Mouse (Mus musculus): ENCODE results near the gene Cdh23. TPM values are rescaled to one million over a fixed set of nuclear protein-coding genes. Genes with fewer than 3 reads are reported as not detected.

The Cdh23 gene
- polyA plus RNA-seq, 1 experiment from 2014 or later = 4.7 TPM

- H3K27ac ChIP-seq (ENCODE audit: low read length) = no peak overlapping the region
- no peak overlapping the region for H3K4me2 ChIP-seq (ENCODE audit: low read length)
- H3K4me3 ChIP-seq (ENCODE audit: low read depth, low read length) = no peak overlapping the region
- H3K9me3 ChIP-seq (replicated peaks; ENCODE audit: control insufficient read depth, low read length, poor library complexity, severe bottlenecking) = no peaks in the 10 kb centered on the region
- ATAC-seq = no peak
- H3K4me1 ChIP-seq (ENCODE audit: control insufficient read depth, insufficient read depth, low read length) = no peaks in the 10 kb centered on the region
- H3K27me3 ChIP-seq (ENCODE audit: control insufficient read depth, insufficient read depth, low read depth, low read length) = no peaks in the 10 kb centered on the region
- 77% methylated on average over 5 of the region's 5 CpGs for WGBS
- H3K36me3 ChIP-seq (ENCODE audit: control insufficient read depth, insufficient read depth, low read length) = no peaks in the 10 kb centered on the region
- H3K9ac ChIP-seq (ENCODE audit: low read depth, low read length) = no peak overlapping the region
Measured at GRCm38 (mm10) chr10:60615898-60616297, 80.4 kb downstream of the Cdh23 start.

GRCm38 (mm10) chr10:60612893-60613292 lies 83.4 kb downstream of the Cdh23 start:
- H3K4me1 ChIP-seq (ENCODE audit: control insufficient read depth, insufficient read depth, low read length) = no peaks in the 10 kb centered on the region
- H3K36me3 ChIP-seq (ENCODE audit: control insufficient read depth, insufficient read depth, low read length) = no peaks in the 10 kb centered on the region
- H3K4me3 ChIP-seq (ENCODE audit: low read depth, low read length) = no peak overlapping the region
- 20% methylated on average over 5 of the region's 5 CpGs for WGBS
- H3K9ac ChIP-seq (ENCODE audit: low read depth, low read length) = no peak overlapping the region
- no peak overlapping the region for H3K4me2 ChIP-seq (ENCODE audit: low read length)
- no peak overlapping the region for H3K27ac ChIP-seq (ENCODE audit: low read length)
- H3K27me3 ChIP-seq (ENCODE audit: control insufficient read depth, insufficient read depth, low read depth, low read length) = no peaks in the 10 kb centered on the region
- ATAC-seq = no peak
- no peaks in the 10 kb centered on the region for H3K9me3 ChIP-seq (replicated peaks; ENCODE audit: control insufficient read depth, low read length, poor library complexity, severe bottlenecking)

GRCm38 (mm10) chr10:60607166-60607565 lies 89.1 kb downstream of the Cdh23 start:
- no peak for ATAC-seq
- WGBS = 79% methylated on average over 5 of the region's 5 CpGs
- H3K4me2 ChIP-seq (ENCODE audit: low read length) = no peak overlapping the region

GRCm38 (mm10) chr10:60606661-60607060 lies 89.6 kb downstream of the Cdh23 start:
- Histone ChIP-seq H3K4me1 (ENCODE audit: control insufficient read depth, insufficient read depth, low read length) (no peaks in the 10 kb centered on the region; the same call in 1 of the 2 replicates), H3K27ac (ENCODE audit: low read length) (no peak overlapping the region), H3K9ac (ENCODE audit: low read depth, low read length) (no peak overlapping the region), H3K4me2 (ENCODE audit: low read length) (no peak overlapping the region), H3K4me3 (ENCODE audit: low read depth, low read length) (no peak overlapping the region), H3K36me3 (ENCODE audit: control insufficient read depth, insufficient read depth, low read length) (no peaks in the 10 kb centered on the region), H3K9me3 (replicated peaks; ENCODE audit: control insufficient read depth, low read length, poor library complexity, severe bottlenecking) (no peaks in the 10 kb centered on the region), H3K27me3 (ENCODE audit: control insufficient read depth, insufficient read depth, low read depth, low read length) (no peaks in the 10 kb centered on the region)
- WGBS = 87% methylated on average over 6 of the region's 6 CpGs
- ATAC-seq = no peak

More at GRCm38 (mm10) chr10:60607166-60607565, 89.1 kb downstream of the Cdh23 start:
- Histone ChIP-seq H3K9ac (ENCODE audit: low read depth, low read length) (no peak overlapping the region), H3K9me3 (replicated peaks; ENCODE audit: control insufficient read depth, low read length, poor library complexity, severe bottlenecking) (no peaks in the 10 kb centered on the region), H3K36me3 (ENCODE audit: control insufficient read depth, insufficient read depth, low read length) (no peaks in the 10 kb centered on the region), H3K4me1 (ENCODE audit: control insufficient read depth, insufficient read depth, low read length) (no peaks in the 10 kb centered on the region; the same call in 1 of the 2 replicates), H3K27me3 (ENCODE audit: control insufficient read depth, insufficient read depth, low read depth, low read length) (no peaks in the 10 kb centered on the region), H3K4me3 (ENCODE audit: low read depth, low read length) (no peak overlapping the region), H3K27ac (ENCODE audit: low read length) (no peak overlapping the region)

- Histone ChIP-seq H3K27me3 (ENCODE audit: control insufficient read depth, insufficient read depth, low read depth, low read length) (no peaks in the 10 kb centered on the region; the same call in 1 of the 2 replicates), H3K4me2 (ENCODE audit: low read length) (no peak overlapping the region), H3K9me3 (replicated peaks; ENCODE audit: control insufficient read depth, low read length, poor library complexity, severe bottlenecking) (no peaks in the 10 kb centered on the region), H3K9ac (ENCODE audit: low read depth, low read length) (no peak overlapping the region), H3K36me3 (ENCODE audit: control insufficient read depth, insufficient read depth, low read length) (no peaks in the 10 kb centered on the region), H3K4me1 (ENCODE audit: control insufficient read depth, insufficient read depth, low read length) (no peaks in the 10 kb centered on the region; the same call in 1 of the 2 replicates), H3K4me3 (ENCODE audit: low read depth, low read length) (no peak overlapping the region), H3K27ac (ENCODE audit: low read length) (no peak overlapping the region)
- ATAC-seq = no peak
- 87% methylated on average over 11 of the region's 11 CpGs for WGBS
Measured at GRCm38 (mm10) chr10:60602235-60602634, 94.1 kb downstream of the Cdh23 start.

GRCm38 (mm10) chr10:60595166-60595565 lies 101.1 kb downstream of the Cdh23 start:
- no peak for ATAC-seq
- Histone ChIP-seq H3K27ac (ENCODE audit: low read length) (no peak overlapping the region), H3K4me1 (ENCODE audit: control insufficient read depth, insufficient read depth, low read length) (peaks cover 17% of the 10 kb centered on the region), H3K27me3 (ENCODE audit: control insufficient read depth, insufficient read depth, low read depth, low read length) (no peaks in the 10 kb centered on the region; the same call in 1 of the 2 replicates), H3K9me3 (replicated peaks; ENCODE audit: control insufficient read depth, low read length, poor library complexity, severe bottlenecking) (no peaks in the 10 kb centered on the region), H3K9ac (ENCODE audit: low read depth, low read length) (no peak overlapping the region), H3K36me3 (ENCODE audit: control insufficient read depth, insufficient read depth, low read length) (no peaks in the 10 kb centered on the region), H3K4me2 (ENCODE audit: low read length) (no peak overlapping the region), H3K4me3 (ENCODE audit: low read depth, low read length) (no peak overlapping the region)
- 71% methylated on average over 6 of the region's 6 CpGs for WGBS

- 7% methylated on average over 22 of the region's 22 CpGs for WGBS
Measured at GRCm38 (mm10) chr10:60592881-60593575, 103.3 kb downstream of the Cdh23 start.

GRCm38 (mm10) chr10:60591281-60591680 lies 105.0 kb downstream of the Cdh23 start:
- Histone ChIP-seq H3K4me1 (ENCODE audit: control insufficient read depth, insufficient read depth, low read length) (peaks cover 17% of the 10 kb centered on the region), H3K9ac (ENCODE audit: low read depth, low read length) (no peak overlapping the region), H3K36me3 (ENCODE audit: control insufficient read depth, insufficient read depth, low read length) (no peaks in the 10 kb centered on the region), H3K4me2 (ENCODE audit: low read length) (no peak overlapping the region), H3K27me3 (ENCODE audit: control insufficient read depth, insufficient read depth, low read depth, low read length) (peaks cover 2% of the 10 kb centered on the region; the same call in 1 of the 2 replicates), H3K4me3 (ENCODE audit: low read depth, low read length) (no peak overlapping the region), H3K9me3 (replicated peaks; ENCODE audit: control insufficient read depth, low read length, poor library complexity, severe bottlenecking) (no peaks in the 10 kb centered on the region), H3K27ac (ENCODE audit: low read length) (no peak overlapping the region)
- WGBS = 90% methylated on average over 1 of the region's 1 CpGs
- ATAC-seq = no peak

More at GRCm38 (mm10) chr10:60592881-60593575, 103.3 kb downstream of the Cdh23 start:
- no peaks in the 10 kb centered on the region for H3K9me3 ChIP-seq (replicated peaks; ENCODE audit: control insufficient read depth, low read length, poor library complexity, severe bottlenecking)
- H3K4me1 ChIP-seq (ENCODE audit: control insufficient read depth, insufficient read depth, low read length) = peaks cover 17% of the 10 kb centered on the region
- peak overlapping the region; percentile 22 for H3K4me2 ChIP-seq (ENCODE audit: low read length)
- no peak overlapping the region for H3K4me3 ChIP-seq (ENCODE audit: low read depth, low read length)
- H3K27me3 ChIP-seq (ENCODE audit: control insufficient read depth, insufficient read depth, low read depth, low read length) = peaks cover 2% of the 10 kb centered on the region; the same call in 1 of the 2 replicates
- H3K27ac ChIP-seq (ENCODE audit: low read length) = 0 out of 2 replicates have a peak overlapping the region, but pooled peaks have one; percentile 5
- H3K9ac ChIP-seq (ENCODE audit: low read depth, low read length) = no peak overlapping the region; the same call in 1 of the 2 replicates
- H3K36me3 ChIP-seq (ENCODE audit: control insufficient read depth, insufficient read depth, low read length) = no peaks in the 10 kb centered on the region
- ATAC-seq = peak; percentile 66; the same call in 1 of the 2 replicates

- Histone ChIP-seq H3K4me3 (ENCODE audit: low read depth, low read length) (no peak overlapping the region), H3K9me3 (replicated peaks; ENCODE audit: control insufficient read depth, low read length, poor library complexity, severe bottlenecking) (no peaks in the 10 kb centered on the region), H3K36me3 (ENCODE audit: control insufficient read depth, insufficient read depth, low read length) (no peaks in the 10 kb centered on the region), H3K9ac (ENCODE audit: low read depth, low read length) (no peak overlapping the region), H3K27ac (ENCODE audit: low read length) (no peak overlapping the region), H3K4me2 (ENCODE audit: low read length) (no peak overlapping the region), H3K27me3 (ENCODE audit: control insufficient read depth, insufficient read depth, low read depth, low read length) (peaks cover 6% of the 10 kb centered on the region; the same call in 1 of the 2 replicates), H3K4me1 (ENCODE audit: control insufficient read depth, insufficient read depth, low read length) (peaks cover 20% of the 10 kb centered on the region)
- 86% methylated on average over 7 of the region's 7 CpGs for WGBS
- no peak for ATAC-seq
Measured at GRCm38 (mm10) chr10:60590241-60590640, 106.0 kb downstream of the Cdh23 start.
